Mouse (Mus musculus) embryonic facial prominence, embryonic 12.5 days (tissue): ENCODE data around the gene Gm21739. TPM values are rescaled to one million over a fixed set of nuclear protein-coding genes. Genes with fewer than 3 reads are reported as not detected.
"Not testable (repeated sequence)": the region's sequence is repeated elsewhere in the genome, so short reads cannot be mapped to it uniquely, and the experiment has no call there.

Source experiments
- ATAC-seq: fragments of 200-750 bp; cut with Nextera tagmentation; 2 replicates; pipeline ENCODE4 v1.8.0; 2017; ENCODE audit not compliant: insufficient number of reproducible peaks, insufficient read depth, low FRiP score, low TSS enrichment
- H3K27ac ChIP-seq: fragments of 300-500 bp; sonication (generic); 2 replicates; pipeline ENCODE4 v1.5.1; 2016; ENCODE audit warnings: mild to moderate bottlenecking
- H3K27me3 ChIP-seq: fragments of 300-500 bp; sonication (generic); 2 replicates; pipeline ENCODE4 v1.6.1; 2016; ENCODE audit warnings: mild to moderate bottlenecking, moderate library complexity
- H3K36me3 ChIP-seq: fragments of 300-500 bp; sonication (generic); 2 replicates; pipeline ENCODE4 v1.6.1; 2016; ENCODE audit warnings: mild to moderate bottlenecking
- H3K4me1 ChIP-seq: fragments of 300-500 bp; sonication (generic); 2 replicates; pipeline ENCODE4 v1.6.1; 2016
- H3K4me2 ChIP-seq: fragments of 300-500 bp; sonication (generic); replicated peaks from 2 replicates; pipeline ENCODE4 v1.6.1; 2016; ENCODE audit warnings: mild to moderate bottlenecking, moderate library complexity
- H3K4me3 ChIP-seq: fragments of 300-500 bp; sonication (generic); 2 replicates; pipeline ENCODE4 v1.5.1; 2016; ENCODE audit warnings: mild to moderate bottlenecking
- H3K9ac ChIP-seq: fragments of 300-500 bp; sonication (generic); 2 replicates; pipeline ENCODE4 v1.6.1; 2016; ENCODE audit warnings: mild to moderate bottlenecking, moderate library complexity
- H3K9me3 ChIP-seq: fragments of 300-500 bp; sonication (generic); 2 replicates; pipeline ENCODE4 v1.6.1; 2016; ENCODE audit warnings: mild to moderate bottlenecking, moderate library complexity
- WGBS: fragments of 180-500 bp; shearing (Covaris S2); methylation state at CpG from one replicate; pipeline ENCODE4 v1.1.7; 2016; 5-methylcytosine and 5-hydroxymethylcytosine counted together
- polyA plus RNA-seq: library from polyadenylated mRNA; unstranded; fragments of >200 nt; fragmentation: Nextera tagmentation; extraction: Ambion mirVana; gene quantifications from 2 replicates; pipeline ENCODE4 v1.2.1, GENCODE M21; 2016

Gm21739 gene
- polyA plus RNA-seq, result not detected in 2 replicates

DNA sequence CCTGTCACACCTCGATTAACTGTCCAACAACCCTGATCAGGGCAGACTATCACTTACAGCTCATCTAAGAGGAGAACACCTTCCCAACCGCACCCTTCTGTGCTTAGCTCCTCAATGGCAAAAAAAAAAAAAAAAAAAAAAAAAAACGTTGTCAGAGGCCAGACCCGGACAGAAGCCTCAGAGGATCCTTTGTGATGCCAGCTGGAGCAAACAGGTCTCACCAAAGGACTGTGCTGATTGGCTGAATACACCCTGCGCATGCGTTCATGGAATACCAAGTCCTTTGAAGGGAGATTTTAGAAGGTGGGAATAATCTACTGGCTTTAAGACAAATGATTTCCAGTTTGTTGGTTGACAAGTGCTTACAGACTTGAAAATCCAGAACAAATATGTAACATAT, at the start of gene Gm21739:
Gm21739 (minus strand) TSS at position 101 of the 400 bp plus-strand sequence.
- not testable (repeated sequence) for H3K27ac ChIP-seq, ATAC-seq, H3K9me3 ChIP-seq, H3K4me1 ChIP-seq, H3K4me2 ChIP-seq, H3K4me3 ChIP-seq, H3K27me3 ChIP-seq, H3K9ac ChIP-seq, H3K36me3 ChIP-seq
- WGBS, result no CpG with 5 or more reads among the region's 6 CpGs
